Mouse (Mus musculus) 3134 (cell line): ENCODE data around the gene Cd69.

Experiments
- DNase-seq: peaks from one replicate; pipeline ENCODE4 v3.0.0-alpha.2; 2011; ENCODE audit warnings: low spot score; ENCODE audit not compliant: insufficient read length; ENCODE audit errors: extremely low read depth

Cd69 gene

DNA sequence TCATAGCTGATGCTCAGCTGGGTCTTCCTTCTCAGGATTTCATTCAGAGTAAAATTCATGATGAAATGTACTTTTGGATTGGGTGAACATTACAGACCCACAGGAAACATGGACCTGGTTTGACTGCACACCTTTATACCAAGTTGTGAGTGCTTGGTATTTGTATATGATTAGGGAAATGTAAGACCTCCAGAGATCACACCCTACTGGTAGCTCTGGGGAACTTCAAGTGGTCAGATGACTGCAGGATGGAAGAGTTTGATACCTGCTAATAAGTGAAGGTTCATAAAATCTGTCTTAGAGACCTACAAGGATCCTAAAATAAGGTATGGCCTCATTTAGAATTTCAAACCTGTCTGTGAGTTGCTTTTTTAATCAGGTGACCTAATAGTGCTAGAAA lies 27.0 kb downstream of the Cd69 start:
- no peak for DNase-seq

DNA sequence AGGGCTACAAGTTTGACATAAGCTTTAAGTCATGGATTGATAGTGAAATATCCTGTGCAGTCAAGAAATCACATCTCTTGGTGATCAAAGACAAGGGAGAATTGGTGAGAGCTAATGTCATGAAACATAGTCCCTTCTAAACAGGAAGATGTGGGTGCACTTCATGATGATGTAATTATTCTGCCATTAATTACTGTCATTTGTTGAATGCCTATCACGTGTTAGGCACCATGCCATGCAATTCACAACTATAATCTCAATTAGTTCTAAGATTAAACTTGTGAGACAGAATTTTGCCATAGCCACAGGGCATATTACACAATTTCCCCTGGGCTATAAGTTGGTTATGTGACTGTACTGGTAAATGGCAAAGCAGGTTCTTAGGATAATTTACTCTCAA lies 28.2 kb downstream of the Cd69 start:
- DNase-seq, result no peak

- DNase-seq, result no peak
Measured at GRCm38 (mm10) chr6:129245793-129246192, 29.4 kb downstream of the Cd69 start.

GRCm38 (mm10) chr6:129241907-129242306 lies 33.3 kb downstream of the Cd69 start:
- no peak for DNase-seq

DNA sequence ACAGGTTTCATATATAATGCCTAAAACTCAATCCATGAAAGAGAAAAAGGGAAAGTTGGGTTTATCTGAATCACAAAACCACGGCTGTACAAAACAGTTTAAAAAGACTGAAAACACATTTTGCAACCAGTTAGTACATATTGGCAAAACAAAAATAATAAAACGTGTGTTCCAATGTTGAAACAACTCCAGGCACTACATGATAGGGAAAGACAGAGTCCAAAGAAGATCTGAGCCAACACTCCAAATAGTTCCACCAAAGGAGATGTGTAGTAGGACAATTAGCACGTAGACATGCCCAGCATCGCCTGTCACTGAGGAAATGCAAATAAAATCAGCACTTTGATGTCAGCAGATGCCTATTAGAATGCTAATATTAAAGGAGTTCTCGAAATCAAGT lies 33.8 kb downstream of the Cd69 start:
- DNase-seq, result no peak

DNA sequence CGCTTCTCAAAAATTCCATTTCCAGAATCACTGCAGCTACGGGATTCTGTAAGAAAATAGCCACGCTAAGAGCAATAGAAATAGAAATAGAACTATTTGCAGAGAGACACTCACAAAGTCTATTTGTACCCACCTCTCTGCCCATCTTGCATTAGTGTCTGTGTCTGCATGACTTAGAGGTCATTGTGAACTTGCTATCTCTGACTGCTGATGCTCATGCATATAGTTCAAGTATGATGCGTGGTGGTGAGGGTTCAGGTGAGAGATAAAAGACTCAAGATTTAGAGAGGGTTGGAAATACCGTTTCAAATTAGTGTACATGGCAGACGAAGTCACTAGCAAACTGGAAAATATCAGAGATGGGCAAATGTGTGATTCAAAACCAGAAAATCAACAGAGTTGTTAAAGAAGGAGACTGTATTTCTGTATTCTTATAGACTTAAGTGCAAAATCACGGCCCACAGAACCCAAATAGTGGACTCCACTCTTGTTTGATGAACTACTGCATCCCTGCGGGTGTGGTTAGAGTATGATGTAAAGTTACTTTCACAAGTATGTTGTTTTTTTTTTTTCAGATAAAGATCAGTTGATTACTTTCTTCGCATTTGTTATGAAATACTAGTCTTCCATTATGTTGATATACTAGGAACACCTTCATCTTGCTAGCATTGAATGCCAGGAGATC lies 35.5 kb downstream of the Cd69 start:
- no peak for DNase-seq

- DNase-seq, result peak; percentile 65
Measured at GRCm38 (mm10) chr6:129238275-129239038, 36.8 kb downstream of the Cd69 start.

GRCm38 (mm10) chr6:129237350-129238274 lies 37.6 kb downstream of the Cd69 start:
- peak; percentile 76 for DNase-seq

DNA sequence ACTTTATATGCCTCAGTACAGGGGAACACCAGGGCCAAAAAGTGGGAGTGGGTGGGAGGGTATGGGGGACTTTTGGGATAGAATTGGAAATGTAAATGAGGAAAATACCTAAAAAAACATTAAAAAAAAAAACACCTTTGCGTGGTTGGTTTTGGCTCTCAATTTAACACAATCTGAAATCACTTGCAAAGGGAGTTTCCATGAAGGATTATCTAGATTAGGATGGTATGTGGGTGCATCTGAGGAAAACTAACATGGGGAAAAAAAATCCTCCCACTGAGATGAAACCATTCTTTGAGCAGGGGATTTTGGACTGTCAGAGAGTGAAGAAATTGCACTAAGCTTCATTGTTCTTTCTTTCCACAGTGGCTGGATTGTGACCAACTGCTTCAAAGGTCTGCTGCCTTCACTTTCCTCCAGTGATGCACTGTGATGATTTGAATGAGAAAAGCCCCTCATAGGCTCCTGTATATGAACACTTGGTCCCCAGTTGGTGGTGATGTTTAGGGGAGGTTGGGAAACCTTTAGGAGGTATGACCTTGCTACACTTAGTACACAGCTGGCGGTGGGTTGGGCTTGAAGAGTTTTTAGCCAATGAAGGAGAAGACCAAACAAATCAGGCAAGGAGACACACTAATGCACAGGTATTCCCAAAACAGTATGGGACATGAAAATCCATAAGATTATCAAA lies 38.4 kb downstream of the Cd69 start:
- DNase-seq, result peak; percentile 33

DNA sequence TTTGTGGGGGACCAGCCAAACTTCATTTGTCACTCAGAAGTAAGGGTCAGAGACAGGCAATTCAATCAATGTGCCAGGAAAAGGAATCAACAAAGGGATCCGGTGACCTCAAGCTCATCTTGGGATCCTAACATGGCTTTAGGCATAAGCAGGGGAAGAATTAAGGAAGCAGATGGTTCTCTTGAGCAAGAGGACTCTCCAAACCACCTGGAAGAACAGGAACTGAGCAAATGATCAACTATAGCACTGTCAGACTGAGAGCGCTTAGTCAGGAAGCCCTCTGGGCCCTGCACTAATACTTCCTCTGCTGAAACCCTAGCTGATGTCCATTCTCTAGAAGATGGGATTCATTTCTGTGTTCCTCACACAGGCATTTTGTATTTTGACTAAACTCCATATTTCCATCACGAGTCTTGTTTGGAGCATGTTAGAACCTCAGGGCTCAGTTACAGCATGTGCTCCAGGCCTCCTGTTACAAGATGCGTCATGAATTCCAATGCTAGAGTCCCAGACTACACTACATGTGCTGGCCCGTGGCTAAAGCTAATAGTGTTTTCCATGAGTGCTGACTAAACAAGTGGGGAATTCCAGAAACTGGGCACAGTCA lies 39.3 kb downstream of the Cd69 start:
- peak; percentile 75 for DNase-seq

GRCm38 (mm10) chr6:129234456-129235360 lies 40.5 kb downstream of the Cd69 start:
- DNase-seq, result no peak

DNA sequence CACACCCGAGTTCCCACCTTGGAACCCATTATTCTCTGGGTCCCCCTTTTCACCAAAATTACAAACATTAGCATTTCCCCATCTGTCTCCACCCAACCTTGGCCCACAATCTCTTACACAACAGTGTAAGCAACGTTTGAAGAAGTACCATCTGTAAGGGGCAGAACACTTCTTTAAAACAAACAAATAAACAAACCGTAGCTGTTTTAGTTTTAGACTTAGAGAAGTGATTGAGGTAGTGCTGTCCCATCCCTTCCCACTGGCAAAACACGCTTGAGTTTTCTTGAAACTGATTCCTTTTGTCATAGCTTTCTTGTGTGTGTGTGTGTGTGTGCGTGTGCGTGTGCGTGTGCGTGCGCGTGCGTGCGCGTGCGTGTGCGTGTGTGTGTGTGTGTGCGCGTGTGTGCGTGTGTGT lies 41.3 kb downstream of the Cd69 start:
- no peak for DNase-seq

DNA sequence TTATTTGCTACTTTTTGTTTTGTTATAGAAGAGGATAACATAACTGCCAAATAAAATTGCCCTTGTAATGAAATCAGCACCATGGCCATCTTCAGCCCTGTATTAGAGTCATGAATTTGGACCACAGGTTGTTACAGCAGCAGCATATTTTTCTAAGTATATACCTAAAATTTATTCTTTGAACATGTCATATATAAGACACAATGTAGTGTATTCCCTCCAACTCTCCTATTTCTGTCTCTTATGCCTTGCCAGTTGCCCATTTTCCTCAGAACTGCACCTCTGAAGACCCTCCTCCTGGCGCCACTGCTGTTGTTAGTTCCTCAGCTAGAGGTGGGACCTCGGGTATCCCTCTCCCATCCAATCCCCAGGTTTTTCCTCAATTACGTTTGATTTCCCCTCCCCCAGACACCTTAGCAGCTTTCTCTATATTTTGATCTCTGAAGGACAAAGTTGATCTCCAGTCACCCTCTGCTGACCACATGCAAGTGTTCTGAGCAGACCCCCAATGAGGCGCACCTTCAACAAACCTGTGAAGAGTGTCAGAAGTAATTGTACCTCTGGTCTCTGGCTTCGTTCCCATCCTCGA lies 41.8 kb downstream of the Cd69 start:
- DNase-seq, result no peak

- DNase-seq, result peak; percentile 42
Measured at GRCm38 (mm10) chr6:129232842-129233205, 42.4 kb downstream of the Cd69 start.

- peak; percentile 57 for DNase-seq
Measured at GRCm38 (mm10) chr6:129232005-129232841, 43.0 kb downstream of the Cd69 start.

DNA sequence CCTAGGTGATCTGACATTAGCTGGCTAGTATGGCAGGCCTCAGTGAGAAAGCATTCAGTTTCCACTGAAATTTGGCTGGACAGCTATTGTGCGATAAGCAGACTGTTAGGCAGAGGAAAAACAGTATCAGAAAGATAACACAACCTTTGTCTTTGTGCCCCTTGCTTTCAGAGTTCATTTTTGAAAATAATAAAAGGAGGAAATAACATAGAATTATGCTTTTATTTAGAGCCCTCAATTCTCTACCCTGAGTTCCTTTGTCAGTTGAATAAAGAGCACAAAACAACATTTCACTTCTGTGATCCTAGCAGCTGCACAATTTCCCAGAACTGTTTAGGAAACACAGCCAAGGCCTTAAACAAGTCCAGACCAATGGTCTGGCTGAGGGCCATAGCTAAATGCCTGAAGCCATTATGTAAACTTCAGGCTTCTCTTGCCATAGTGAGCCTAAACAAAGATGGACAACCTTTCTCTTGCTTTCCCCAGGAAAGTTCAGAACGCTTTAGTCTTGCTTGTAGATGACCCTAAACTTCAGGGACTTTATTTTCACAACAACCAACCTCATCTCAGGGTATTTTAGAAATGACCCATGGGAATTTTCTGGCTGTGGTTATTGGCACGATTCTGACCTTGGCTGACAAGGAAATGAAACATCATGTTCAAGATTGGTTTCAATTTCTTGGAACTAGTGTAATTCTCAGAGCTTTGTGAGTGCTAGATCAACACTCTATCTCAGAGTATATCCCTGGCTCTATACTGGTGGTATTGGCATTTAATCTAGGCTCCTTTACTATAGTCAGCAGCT lies 45.3 kb downstream of the Cd69 start:
- DNase-seq, result peak; percentile 61
